Mouse (Mus musculus) liver, adult 2 months (tissue): ENCODE results near the gene Rarres2.

Experiments used
- CTCF ChIP-seq: fragments of 200-500 bp; IDR thresholded peaks from 2 replicates; pipeline ENCODE4 v1.5.1; 2011; ENCODE audit warnings: low read depth, low read length, control low read depth
- POLR2A ChIP-seq: fragments of 200-500 bp; IDR thresholded peaks from 2 replicates; pipeline ENCODE4 v1.6.1; 2011; ENCODE audit warnings: low read length, control low read depth; ENCODE audit not compliant: insufficient read depth; ENCODE audit errors: extremely low read depth

DNA sequence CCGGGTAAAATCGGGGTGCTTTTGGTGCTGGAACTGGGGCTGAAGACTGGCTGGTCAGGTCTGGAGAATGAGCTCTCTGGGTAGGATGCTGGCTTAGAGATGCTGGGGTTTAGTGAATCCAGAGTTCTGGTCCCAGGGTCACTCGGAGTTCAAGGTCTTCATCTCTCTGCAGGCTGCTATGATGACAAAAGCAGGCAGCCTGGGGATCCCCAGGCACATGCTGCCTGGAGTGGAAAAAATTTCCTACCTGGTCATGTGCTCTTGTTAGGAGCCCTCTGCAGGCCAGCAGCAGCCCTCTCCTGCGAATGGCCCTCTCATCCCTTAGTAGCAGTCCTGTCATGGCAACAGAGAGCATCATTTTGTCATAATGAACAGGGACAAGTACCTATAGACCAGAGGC lies 40.9 kb upstream of the Rarres2 start:
- TF ChIP-seq POLR2A: no peak
- no peak for TF ChIP-seq CTCF
